Comparison of ENCODE assay signal across 7 mouse cellular contexts in genomic region chrX:169981761-169982181, GRCm38 (mm10). TPM values are rescaled to one million over a fixed set of nuclear protein-coding genes. Genes with fewer than 3 reads are reported as not detected.
A peak's percentile ranks its signal among the peaks of the same experiment; 100 is the strongest.
DNase-seq lines count a peak whose midpoint lies in the region.
"Not testable (repeated sequence)": the region's sequence is repeated elsewhere in the genome, so short reads cannot be mapped to it uniquely, and the experiment has no call there.

No protein-coding gene starts in this region.

- intact Hi-C loops in left cerebral cortex, postnatal 14 days (cut with DNase I) = not testable (repeated sequence)

- peak; percentile 51 for DNase-seq in adrenal gland, adult 8-10 months
- peak; percentile 28 for DNase-seq in embryo, embryonic 10 days (ENCODE audit: low spot score)
- peak; percentile 49 for DNase-seq in gonadal fat pad, adult 2 months (ENCODE audit: low read depth)
- peak; percentile 54 for DNase-seq in kidney, adult 18-20 months
- DNase-seq in left cerebral cortex, postnatal 14 days (ENCODE audit: low spot score in 2 of 2) = peak; percentile 42 to 43
- peak; percentile 32 for DNase-seq in mesoderm, embryonic 11.5 days (ENCODE audit: low read depth, low spot score)
- peak; percentile 58 to 73 for DNase-seq in spleen, postnatal 4 days (ENCODE audit: low spot score in 2 of 2)

RNA-seq across cellular contexts. Expression of gene Gm21887, which starts 27.7 kb away (rescaled TPM):
- total RNA-seq in adrenal gland, adult 8-10 months (2022) = 100 to 1,000 TPM; 122 to 338 (median 214) TPM
- polyA plus RNA-seq in gonadal fat pad, adult 2 months (2012; rRNA removed) = 106 and 190 TPM in 2 replicates
- total RNA-seq in left cerebral cortex, postnatal 14 days (2021) = 100 to 1,000 TPM; 193 to 282 TPM

Comparison
In these comparisons a context has a peak if more than half of its experiments do, and no peak if none do; other contexts are left out.
1. Peak in every context shown above with its lines: DNase-seq.